Mouse (Mus musculus) lung, adult 2 months (tissue): ENCODE measurements around the gene Adgrd1.

Experiments used
- CTCF ChIP-seq: fragments of 200-500 bp; IDR thresholded peaks from 2 replicates; pipeline ENCODE4 v1.5.1; 2011; ENCODE audit warnings: mild to moderate bottlenecking, low read length, control low read depth; ENCODE audit not compliant: insufficient read depth
- POLR2A ChIP-seq: fragments of 200-500 bp; IDR thresholded peaks from 2 replicates; pipeline ENCODE4 v1.6.1; 2011; ENCODE audit warnings: low read depth, mild to moderate bottlenecking, control low read depth, low read length, borderline replicate concordance; ENCODE audit errors: extremely low read depth

DNA sequence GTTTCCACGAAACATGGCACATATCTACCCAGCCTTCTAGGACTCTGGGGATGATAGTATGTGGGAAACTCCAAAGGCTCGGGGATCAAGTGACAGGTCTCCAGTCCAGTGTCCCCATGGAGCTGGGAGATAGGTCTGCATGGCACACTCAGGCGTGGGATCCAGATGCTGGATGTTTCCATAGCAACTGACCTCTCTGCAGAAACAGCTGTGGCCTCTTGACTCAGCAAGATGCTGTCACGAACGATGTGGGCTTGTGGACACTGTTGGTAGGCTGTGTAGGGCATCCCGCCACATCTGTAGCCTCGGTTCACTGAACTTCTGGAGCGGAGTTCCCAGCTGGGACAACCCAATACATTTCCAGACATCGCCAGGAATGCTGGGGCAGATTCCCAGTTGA lies 51.9 kb downstream of the Adgrd1 start:
- TF ChIP-seq CTCF (no peak), POLR2A (no peak)
